Mouse (Mus musculus) limb, embryonic 12.5 days (tissue): ENCODE data around the gene 4921539E11Rik. TPM values are rescaled to one million over a fixed set of nuclear protein-coding genes. Genes with fewer than 3 reads are reported as not detected.

ENCODE experiments used
- ATAC-seq: fragments of 200-750 bp; cut with Nextera tagmentation; 2 replicates; pipeline ENCODE4 v1.8.0; 2017; ENCODE audit warnings: low read depth, moderate TSS enrichment; ENCODE audit not compliant: insufficient number of reproducible peaks, insufficient read depth, low FRiP score, low TSS enrichment
- H3K27ac ChIP-seq: fragments of 300-500 bp; sonication (generic); 2 replicates; pipeline ENCODE4 v1.5.1; 2016; ENCODE audit warnings: mild to moderate bottlenecking, moderate library complexity
- H3K27me3 ChIP-seq: fragments of 300-500 bp; sonication (generic); 2 replicates; pipeline ENCODE4 v1.6.1; 2016; ENCODE audit warnings: mild to moderate bottlenecking, moderate library complexity
- H3K36me3 ChIP-seq: fragments of 300-500 bp; sonication (generic); 2 replicates; pipeline ENCODE4 v1.6.1; 2016; ENCODE audit warnings: mild to moderate bottlenecking, moderate library complexity
- H3K4me1 ChIP-seq: fragments of 300-500 bp; sonication (generic); replicated peaks from 2 replicates; pipeline ENCODE4 v1.6.1; 2016
- H3K4me2 ChIP-seq: fragments of 300-500 bp; sonication (generic); 2 replicates; pipeline ENCODE4 v1.6.1; 2016; ENCODE audit warnings: mild to moderate bottlenecking, moderate library complexity
- H3K4me3 ChIP-seq: fragments of 300-500 bp; sonication (generic); replicated peaks from 2 replicates; pipeline ENCODE4 v1.5.1; 2016; ENCODE audit warnings: mild to moderate bottlenecking
- H3K9ac ChIP-seq: fragments of 300-500 bp; sonication (generic); replicated peaks from 2 replicates; pipeline ENCODE4 v1.6.1; 2016; ENCODE audit warnings: mild to moderate bottlenecking, moderate library complexity
- H3K9me3 ChIP-seq: fragments of 300-500 bp; sonication (generic); 2 replicates; pipeline ENCODE4 v1.6.1; 2016; ENCODE audit warnings: mild to moderate bottlenecking, moderate library complexity
- WGBS: fragments of 180-500 bp; shearing (Covaris S2); methylation state at CpG from one replicate; pipeline ENCODE4 v1.1.7; 2016; 5-methylcytosine and 5-hydroxymethylcytosine counted together
- polyA plus RNA-seq: library from polyadenylated mRNA; unstranded; fragments of >200 nt; fragmentation: Nextera tagmentation; extraction: Ambion mirVana; gene quantifications from 2 replicates; pipeline ENCODE4 v1.2.1, GENCODE M21; 2016

The 4921539E11Rik gene
- polyA plus RNA-seq, 1 experiment from 2014 or later, result not detected

DNA sequence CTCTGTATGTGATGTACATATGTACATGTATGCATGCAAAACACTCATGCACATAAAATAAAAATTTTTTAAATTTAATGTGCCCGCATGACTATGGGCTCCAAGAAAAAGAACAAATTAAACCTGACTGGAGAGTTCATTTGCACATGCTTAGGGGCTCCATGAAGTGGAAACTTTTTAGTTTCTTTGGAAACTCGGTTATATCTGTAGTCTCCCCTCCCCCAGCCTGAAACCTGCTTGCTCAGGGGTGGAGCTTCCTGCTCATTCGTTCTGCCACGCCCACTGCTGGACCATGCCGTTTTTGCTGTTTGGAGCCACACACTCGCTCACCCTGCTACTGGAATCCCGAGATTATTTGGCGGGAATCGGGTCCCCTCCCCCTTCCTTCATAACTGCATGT is 67.8 kb downstream of the 4921539E11Rik start:
- 43% methylated on average over 9 of the region's 9 CpGs for WGBS
- no peak for ATAC-seq
- peaks cover 23% of the 10 kb centered on the region for H3K4me1 ChIP-seq
- H3K4me2 ChIP-seq, result no peak overlapping the region
- no peak overlapping the region for H3K9ac ChIP-seq
- H3K27ac ChIP-seq, result no peak overlapping the region
- no peaks in the 10 kb centered on the region for H3K27me3 ChIP-seq
- H3K36me3 ChIP-seq, result no peaks in the 10 kb centered on the region
- no peak overlapping the region for H3K4me3 ChIP-seq
- no peaks in the 10 kb centered on the region for H3K9me3 ChIP-seq

- no peak overlapping the region for H3K4me3 ChIP-seq
Measured at GRCm38 (mm10) chr4:103221789-103222188, 68.9 kb downstream of the 4921539E11Rik start.

GRCm38 (mm10) chr4:103219011-103219410 is 71.7 kb downstream of the 4921539E11Rik start:
- 26% methylated on average over 5 of the region's 5 CpGs for WGBS
- H3K4me2 ChIP-seq, result no peak overlapping the region
- no peak overlapping the region for H3K4me3 ChIP-seq
- H3K9ac ChIP-seq, result no peak overlapping the region
- H3K27me3 ChIP-seq, result no peaks in the 10 kb centered on the region
- ATAC-seq, result no peak
- H3K27ac ChIP-seq, result peak overlapping the region; percentile 80
- peaks cover 24% of the 10 kb centered on the region for H3K4me1 ChIP-seq
- H3K36me3 ChIP-seq, result no peaks in the 10 kb centered on the region
- H3K9me3 ChIP-seq, result no peaks in the 10 kb centered on the region

More at GRCm38 (mm10) chr4:103221789-103222188, 68.9 kb downstream of the 4921539E11Rik start:
- WGBS, result 82% methylated on average over 6 of the region's 6 CpGs
- Histone ChIP-seq H3K4me1 (peaks cover 24% of the 10 kb centered on the region), H3K9ac (no peak overlapping the region), H3K27me3 (no peaks in the 10 kb centered on the region), H3K4me2 (no peak overlapping the region), H3K36me3 (no peaks in the 10 kb centered on the region), H3K27ac (no peak overlapping the region), H3K9me3 (no peaks in the 10 kb centered on the region)
- no peak for ATAC-seq

- no peak overlapping the region for H3K27ac ChIP-seq
Measured at GRCm38 (mm10) chr4:103216046-103216445, 74.6 kb downstream of the 4921539E11Rik start.

GRCm38 (mm10) chr4:103214925-103215820 is 75.5 kb downstream of the 4921539E11Rik start, which contains the start of gene Slc35d1:
Gene Slc35d1, minus strand, starts transcription at chr4:103215164.
- no peaks in the 10 kb centered on the region for H3K9me3 ChIP-seq
- H3K9ac ChIP-seq, result peak within 1 kb of the TSS; percentile 96
- H3K27ac ChIP-seq, result peak within 1 kb of the TSS; percentile 99
- peaks cover 9% of the 10 kb centered on the region for H3K36me3 ChIP-seq
- peaks cover 30% of the 10 kb centered on the region for H3K4me1 ChIP-seq
- no peaks in the 10 kb centered on the region for H3K27me3 ChIP-seq
- H3K4me3 ChIP-seq, result peak within 1 kb of the TSS; percentile 86
- peak; percentile 88 for ATAC-seq
- WGBS, result 3% methylated on average over 56 of the region's 70 CpGs
- peak within 1 kb of the TSS; percentile 74 for H3K4me2 ChIP-seq

More at GRCm38 (mm10) chr4:103216046-103216445, 74.6 kb downstream of the 4921539E11Rik start:
- H3K9me3 ChIP-seq, result no peaks in the 10 kb centered on the region
- WGBS, result 92% methylated on average over 6 of the region's 6 CpGs
- H3K36me3 ChIP-seq, result peaks cover 2% of the 10 kb centered on the region; the same call in 1 of the 2 replicates
- no peak overlapping the region for H3K9ac ChIP-seq
- H3K4me1 ChIP-seq, result peaks cover 35% of the 10 kb centered on the region
- H3K4me2 ChIP-seq, result no peak overlapping the region
- ATAC-seq, result no peak
- no peak overlapping the region for H3K4me3 ChIP-seq
- H3K27me3 ChIP-seq, result no peaks in the 10 kb centered on the region

GRCm38 (mm10) chr4:103214498-103214924 is 76.2 kb downstream of the 4921539E11Rik start:
- Histone ChIP-seq H3K4me3 (peak overlapping the region; percentile 86), H3K9me3 (no peaks in the 10 kb centered on the region), H3K4me2 (peak overlapping the region; percentile 74), H3K4me1 (peaks cover 30% of the 10 kb centered on the region), H3K27me3 (no peaks in the 10 kb centered on the region), H3K9ac (peak overlapping the region; percentile 96), H3K36me3 (peaks cover 16% of the 10 kb centered on the region), H3K27ac (peak overlapping the region; percentile 99)
- under 1% methylated on average over 48 of the region's 48 CpGs for WGBS
- peak; percentile 49; the same call in 1 of the 2 replicates for ATAC-seq

GRCm38 (mm10) chr4:103213859-103214497 is 76.7 kb downstream of the 4921539E11Rik start:
- peak overlapping the region; percentile 99 for H3K27ac ChIP-seq

GRCm38 (mm10) chr4:103208553-103208952 is 82.1 kb downstream of the 4921539E11Rik start:
- ATAC-seq, result no peak
- no peak overlapping the region for H3K4me2 ChIP-seq

More at GRCm38 (mm10) chr4:103213859-103214497, 76.7 kb downstream of the 4921539E11Rik start:
- H3K27me3 ChIP-seq, result no peaks in the 10 kb centered on the region
- peak overlapping the region; percentile 74 for H3K4me2 ChIP-seq
- peak overlapping the region; percentile 86 for H3K4me3 ChIP-seq
- H3K36me3 ChIP-seq, result peaks cover 20% of the 10 kb centered on the region
- no peak for ATAC-seq
- H3K9me3 ChIP-seq, result no peaks in the 10 kb centered on the region
- peak overlapping the region; percentile 96 for H3K9ac ChIP-seq
- H3K4me1 ChIP-seq, result peaks cover 27% of the 10 kb centered on the region
- WGBS, result 5% methylated on average over 30 of the region's 30 CpGs

DNA sequence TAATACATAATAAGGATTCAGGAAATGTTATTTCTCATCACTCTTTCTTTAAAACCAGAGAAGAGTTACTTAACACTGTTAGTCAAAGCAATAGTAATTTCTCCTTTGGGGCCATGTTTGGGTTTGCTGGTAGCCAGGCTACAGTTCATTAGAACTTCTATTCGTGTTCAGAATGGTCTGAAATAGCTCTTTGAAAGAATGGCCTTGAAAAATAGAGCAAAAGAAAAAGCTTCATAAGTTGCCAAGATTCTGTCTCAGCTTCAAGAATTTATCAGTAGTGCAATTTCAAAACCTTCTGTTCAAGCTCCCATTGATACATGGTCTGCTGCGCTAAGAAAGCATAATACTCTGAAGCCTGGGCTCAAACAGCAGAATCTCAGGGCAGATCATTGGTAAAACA is 87.0 kb downstream of the 4921539E11Rik start:
- H3K9me3 ChIP-seq, result no peaks in the 10 kb centered on the region
- ATAC-seq, result no peak
- no peaks in the 10 kb centered on the region for H3K27me3 ChIP-seq
- H3K4me3 ChIP-seq, result no peak overlapping the region
- no peak overlapping the region for H3K4me2 ChIP-seq
- whole genome bisulfite sequencing, result 86% methylated on average over 2 of the region's 2 CpGs
- no peak overlapping the region for H3K9ac ChIP-seq
- no peak overlapping the region for H3K27ac ChIP-seq
- no peaks in the 10 kb centered on the region for H3K4me1 ChIP-seq
- peaks cover 80% of the 10 kb centered on the region for H3K36me3 ChIP-seq

More at GRCm38 (mm10) chr4:103208553-103208952, 82.1 kb downstream of the 4921539E11Rik start:
- Histone ChIP-seq H3K36me3 (peaks cover 65% of the 10 kb centered on the region), H3K4me3 (no peak overlapping the region), H3K9me3 (no peaks in the 10 kb centered on the region), H3K9ac (no peak overlapping the region), H3K4me1 (peaks cover 12% of the 10 kb centered on the region), H3K27me3 (no peaks in the 10 kb centered on the region), H3K27ac (no peak overlapping the region)
- 88% methylated on average over 1 of the region's 1 CpGs for WGBS

GRCm38 (mm10) chr4:103200046-103200445 is 90.6 kb downstream of the 4921539E11Rik start:
- H3K27ac ChIP-seq, result no peak overlapping the region
- H3K27me3 ChIP-seq, result no peaks in the 10 kb centered on the region
- H3K4me3 ChIP-seq, result no peak overlapping the region
- H3K9me3 ChIP-seq, result no peaks in the 10 kb centered on the region
- ATAC-seq, result no peak
- 80% methylated on average over 1 of the region's 1 CpGs for WGBS
- H3K36me3 ChIP-seq, result peaks cover 71% of the 10 kb centered on the region
- H3K4me2 ChIP-seq, result no peak overlapping the region
- H3K9ac ChIP-seq, result no peak overlapping the region
- H3K4me1 ChIP-seq, result no peaks in the 10 kb centered on the region

DNA sequence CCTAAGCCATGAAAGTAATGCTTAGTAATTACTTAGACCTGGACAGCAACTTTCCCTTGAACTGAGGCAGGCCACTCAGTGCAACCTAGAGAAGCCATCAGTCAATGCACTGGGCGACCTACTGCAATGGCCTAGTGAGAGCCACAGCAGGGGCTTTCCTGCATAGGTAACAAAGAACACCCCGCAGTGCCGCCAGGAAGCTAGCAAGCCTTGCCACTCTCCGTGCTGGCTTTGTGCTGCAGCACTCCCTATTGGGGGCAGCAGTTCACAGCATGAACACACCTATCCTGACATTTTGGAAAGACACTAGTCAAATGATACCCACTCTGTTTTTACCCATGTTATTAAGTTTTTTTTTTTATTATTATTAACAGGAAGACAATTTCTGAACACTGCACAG is 91.6 kb downstream of the 4921539E11Rik start:
- Histone ChIP-seq H3K9ac (no peak overlapping the region), H3K4me3 (no peak overlapping the region), H3K36me3 (peaks cover 73% of the 10 kb centered on the region), H3K4me1 (no peaks in the 10 kb centered on the region), H3K27ac (no peak overlapping the region), H3K4me2 (no peak overlapping the region), H3K9me3 (no peaks in the 10 kb centered on the region), H3K27me3 (no peaks in the 10 kb centered on the region)
- 53% methylated on average over 4 of the region's 4 CpGs for WGBS
- ATAC-seq, result no peak
